Mouse (Mus musculus) lung, embryonic 14.5 days (tissue): ENCODE results near the gene Fgfr4. TPM values are rescaled to one million over a fixed set of nuclear protein-coding genes. Genes with fewer than 3 reads are reported as not detected.

Source experiments
- ATAC-seq: fragments of 200-750 bp; cut with Nextera tagmentation; 2 replicates; pipeline ENCODE4 v1.8.0; 2017; ENCODE audit warnings: mild to moderate bottlenecking, moderate TSS enrichment, moderate library complexity; ENCODE audit not compliant: insufficient read depth
- DNase-seq: peaks from one replicate; pipeline ENCODE4 v3.0.0-alpha.2; 2015
- H3K27ac ChIP-seq: fragments of 300-500 bp; sonication (generic); 2 replicates; pipeline ENCODE4 v1.5.1; 2014; ENCODE audit warnings: low read depth, mild to moderate bottlenecking, moderate library complexity
- H3K27me3 ChIP-seq: fragments of 300-500 bp; sonication (generic); 2 replicates; pipeline ENCODE4 v1.6.1; 2014; ENCODE audit warnings: low read length, control low read depth; ENCODE audit not compliant: insufficient read depth
- H3K36me3 ChIP-seq: fragments of 300-500 bp; sonication (generic); 2 replicates; pipeline ENCODE4 v1.6.1; 2014; ENCODE audit warnings: control low read depth; ENCODE audit not compliant: insufficient read depth
- H3K4me1 ChIP-seq: fragments of 300-500 bp; sonication (generic); 2 replicates; pipeline ENCODE4 v1.6.1; 2014; ENCODE audit warnings: antibody characterized with exemption, control low read depth; ENCODE audit not compliant: insufficient read depth
- H3K4me2 ChIP-seq: fragments of 300-500 bp; sonication (generic); 2 replicates; pipeline ENCODE4 v1.6.1; 2014; ENCODE audit warnings: mild to moderate bottlenecking
- H3K4me3 ChIP-seq: fragments of 300-500 bp; sonication (generic); 2 replicates; pipeline ENCODE4 v1.5.1; 2014; ENCODE audit warnings: low read depth, low read length
- H3K9ac ChIP-seq: fragments of 300-500 bp; sonication (generic); 2 replicates; pipeline ENCODE4 v1.6.1; 2014
- H3K9me3 ChIP-seq: fragments of 300-500 bp; sonication (generic); 2 replicates; pipeline ENCODE4 v1.6.1; 2016; ENCODE audit warnings: low read depth, low read length, control low read depth
- CTCF ChIP-seq: IDR thresholded peaks from 2 replicates; pipeline ENCODE4 v1.5.1; 2016; ENCODE audit warnings: antibody characterized with exemption, low read depth
- WGBS: fragments of 180-500 bp; shearing (Covaris S2); extraction: QIAGEN DNeasy Blood & Tissue Kit; methylation state at CpG from one replicate; pipeline ENCODE4 v1.1.7; 2014; 5-methylcytosine and 5-hydroxymethylcytosine counted together
- polyA plus RNA-seq: library from polyadenylated mRNA; unstranded; fragments of >200 nt; fragmentation: Nextera tagmentation; extraction: Ambion mirVana; gene quantifications from 2 replicates; pipeline ENCODE4 v1.2.1, GENCODE M21; 2014

The Fgfr4 gene
- polyA plus RNA-seq, 1 experiment from 2014 or later = 17.3 TPM

DNA sequence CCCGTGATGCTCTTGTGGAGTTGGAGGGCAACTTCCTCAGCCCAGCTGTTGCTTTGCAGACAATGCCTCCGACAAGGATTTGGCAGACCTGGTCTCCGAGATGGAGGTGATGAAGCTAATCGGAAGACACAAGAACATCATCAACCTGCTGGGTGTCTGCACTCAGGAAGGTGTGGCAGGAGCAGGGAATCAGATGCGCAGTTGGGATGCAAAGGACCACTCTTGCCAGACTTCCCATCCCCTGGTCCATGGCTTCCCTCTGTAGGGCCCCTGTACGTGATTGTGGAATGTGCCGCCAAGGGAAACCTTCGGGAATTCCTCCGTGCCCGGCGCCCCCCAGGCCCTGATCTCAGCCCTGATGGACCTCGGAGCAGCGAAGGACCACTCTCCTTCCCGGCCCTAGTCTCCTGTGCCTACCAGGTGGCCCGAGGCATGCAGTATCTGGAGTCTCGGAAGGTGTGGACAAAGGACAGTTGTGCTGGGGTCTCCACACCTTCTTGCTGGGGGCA, 13.4 kb downstream of the Fgfr4 start:
- no peak overlapping the region for H3K9ac ChIP-seq
- no peaks in the 10 kb centered on the region for H3K27me3 ChIP-seq
- no peaks in the 10 kb centered on the region for H3K4me1 ChIP-seq
- H3K27ac ChIP-seq = no peak overlapping the region
- H3K36me3 ChIP-seq = peaks cover 12% of the 10 kb centered on the region; the same call in 1 of the 2 replicates
- TF ChIP-seq CTCF = no peak
- no peak overlapping the region for H3K4me3 ChIP-seq
- DNase-seq (no peak), ATAC-seq (no peak)
- H3K9me3 ChIP-seq = no peaks in the 10 kb centered on the region
- WGBS = 89% methylated on average over 16 of the region's 16 CpGs
- H3K4me2 ChIP-seq = no peak overlapping the region

DNA sequence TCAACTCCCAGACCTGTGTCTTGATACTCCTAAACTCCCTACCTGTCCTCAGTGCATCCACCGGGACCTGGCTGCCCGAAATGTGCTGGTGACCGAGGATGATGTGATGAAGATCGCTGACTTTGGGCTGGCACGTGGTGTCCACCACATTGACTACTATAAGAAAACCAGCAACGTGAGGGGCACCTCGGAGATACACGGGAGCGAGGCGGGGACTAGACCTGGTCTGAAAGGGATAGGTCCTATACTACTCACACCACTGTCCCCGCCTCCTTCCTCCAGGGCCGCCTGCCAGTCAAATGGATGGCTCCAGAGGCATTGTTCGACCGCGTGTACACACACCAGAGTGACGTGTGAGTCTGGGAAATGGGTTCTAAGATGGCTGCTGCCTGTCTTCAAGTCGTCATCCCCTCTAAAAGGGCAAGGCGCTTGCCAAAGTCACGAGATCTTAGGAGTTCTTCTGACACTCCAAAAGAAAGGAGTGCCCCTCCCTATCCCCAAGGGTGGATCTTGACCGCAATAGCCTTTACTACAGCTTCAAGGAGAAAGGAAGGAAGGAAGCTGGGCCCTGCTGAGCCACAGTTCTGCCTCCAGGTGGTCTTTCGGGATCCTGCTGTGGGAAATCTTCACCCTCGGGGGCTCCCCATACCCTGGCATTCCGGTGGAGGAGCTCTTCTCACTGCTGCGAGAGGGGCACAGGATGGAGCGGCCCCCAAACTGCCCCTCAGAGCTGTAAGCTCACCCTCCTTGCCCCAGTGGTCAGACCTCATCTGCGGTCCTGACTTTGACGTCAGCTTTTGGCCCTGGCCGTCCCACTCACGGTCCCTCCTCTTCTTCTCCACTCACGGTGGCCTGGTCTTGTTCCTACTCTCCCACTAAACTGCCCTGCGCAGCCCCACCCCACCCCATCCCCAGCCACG, 14.6 kb downstream of the Fgfr4 start:
- Histone ChIP-seq H3K36me3 (peaks cover 12% of the 10 kb centered on the region; the same call in 1 of the 2 replicates), H3K4me3 (no peak overlapping the region), H3K9ac (no peak overlapping the region), H3K4me1 (peaks cover 7% of the 10 kb centered on the region), H3K9me3 (no peaks in the 10 kb centered on the region), H3K27ac (no peak overlapping the region), H3K4me2 (no peak overlapping the region), H3K27me3 (no peaks in the 10 kb centered on the region)
- ATAC-seq (no peak), DNase-seq (no peak)
- TF ChIP-seq CTCF = no peak
- WGBS = 85% methylated on average over 32 of the region's 32 CpGs

DNA sequence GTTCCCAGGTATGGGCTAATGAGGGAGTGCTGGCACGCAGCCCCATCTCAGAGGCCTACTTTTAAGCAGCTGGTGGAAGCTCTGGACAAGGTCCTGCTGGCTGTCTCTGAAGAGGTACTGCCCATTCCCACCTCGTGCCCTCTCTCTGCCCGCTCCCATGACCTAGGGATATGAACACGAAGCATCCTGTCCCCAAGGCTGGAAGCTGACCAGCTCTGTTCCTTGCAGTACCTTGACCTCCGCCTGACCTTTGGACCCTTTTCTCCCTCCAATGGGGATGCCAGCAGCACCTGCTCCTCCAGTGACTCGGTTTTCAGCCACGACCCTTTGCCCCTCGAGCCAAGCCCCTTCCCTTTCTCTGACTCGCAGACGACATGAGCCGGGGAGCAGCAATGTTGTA, 15.4 kb downstream of the Fgfr4 start:
- H3K27ac ChIP-seq = no peak overlapping the region
- no peaks in the 10 kb centered on the region for H3K27me3 ChIP-seq
- H3K9me3 ChIP-seq = no peaks in the 10 kb centered on the region
- no peak for TF ChIP-seq CTCF
- 81% methylated on average over 11 of the region's 11 CpGs for WGBS
- H3K36me3 ChIP-seq = peaks cover 12% of the 10 kb centered on the region; the same call in 1 of the 2 replicates
- no peak for ATAC-seq
- H3K9ac ChIP-seq = no peak overlapping the region
- peaks cover 7% of the 10 kb centered on the region for H3K4me1 ChIP-seq
- H3K4me3 ChIP-seq = no peak overlapping the region
- no peak for DNase-seq
- no peak overlapping the region for H3K4me2 ChIP-seq

DNA sequence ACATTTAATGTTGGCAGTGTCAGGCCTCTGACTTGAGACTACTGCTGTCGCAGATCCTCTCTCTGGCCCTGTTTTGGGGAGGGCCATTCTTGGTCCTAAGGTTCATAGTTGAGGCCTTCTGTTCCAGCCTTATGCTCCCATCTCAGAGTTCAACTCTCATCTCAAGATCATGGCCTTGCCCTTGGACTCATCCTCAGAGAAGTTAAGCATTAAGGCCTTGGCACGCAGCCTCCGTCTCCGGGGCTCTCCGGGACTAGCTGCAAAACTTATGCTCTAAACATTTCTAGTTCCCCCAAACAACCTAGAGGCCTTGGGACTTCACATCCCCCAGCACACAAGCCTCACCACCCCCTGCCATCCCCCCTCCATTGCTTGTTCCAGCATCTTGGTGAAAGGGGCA, 15.8 kb downstream of the Fgfr4 start:
- H3K9ac ChIP-seq = no peak overlapping the region
- no peaks in the 10 kb centered on the region for H3K9me3 ChIP-seq
- ATAC-seq = no peak
- TF ChIP-seq CTCF = no peak
- H3K27me3 ChIP-seq = no peaks in the 10 kb centered on the region
- 82% methylated on average over 5 of the region's 5 CpGs for WGBS
- H3K4me3 ChIP-seq = no peak overlapping the region
- peaks cover 12% of the 10 kb centered on the region; the same call in 1 of the 2 replicates for H3K36me3 ChIP-seq
- H3K4me1 ChIP-seq = peaks cover 7% of the 10 kb centered on the region
- no peak for DNase-seq
- peak overlapping the region; percentile 63; the same call in 1 of the 2 replicates for H3K27ac ChIP-seq
- no peak overlapping the region for H3K4me2 ChIP-seq

DNA sequence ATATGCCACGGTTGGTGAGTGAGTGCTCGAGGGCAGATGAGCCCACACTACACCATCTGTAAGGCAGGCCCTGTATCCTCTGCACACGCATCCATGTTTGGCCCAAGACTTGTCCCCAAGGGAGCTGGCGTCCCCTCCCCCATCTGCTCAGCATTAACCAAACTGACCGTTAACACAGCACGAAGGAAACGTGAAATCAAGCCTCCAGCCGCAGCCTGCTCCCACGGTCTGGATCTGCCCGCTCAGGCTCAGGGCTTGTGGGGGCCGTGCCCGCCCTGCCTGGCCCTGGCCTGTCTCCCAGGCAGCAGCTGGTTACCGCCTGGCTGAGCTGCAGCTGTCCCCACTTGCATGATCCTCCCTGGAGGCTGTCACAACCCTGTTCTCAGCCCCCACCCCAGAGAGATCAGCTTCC, 16.5 kb downstream of the Fgfr4 start:
- Histone ChIP-seq H3K27ac (peak overlapping the region; percentile 63), H3K9ac (no peak overlapping the region)

DNA sequence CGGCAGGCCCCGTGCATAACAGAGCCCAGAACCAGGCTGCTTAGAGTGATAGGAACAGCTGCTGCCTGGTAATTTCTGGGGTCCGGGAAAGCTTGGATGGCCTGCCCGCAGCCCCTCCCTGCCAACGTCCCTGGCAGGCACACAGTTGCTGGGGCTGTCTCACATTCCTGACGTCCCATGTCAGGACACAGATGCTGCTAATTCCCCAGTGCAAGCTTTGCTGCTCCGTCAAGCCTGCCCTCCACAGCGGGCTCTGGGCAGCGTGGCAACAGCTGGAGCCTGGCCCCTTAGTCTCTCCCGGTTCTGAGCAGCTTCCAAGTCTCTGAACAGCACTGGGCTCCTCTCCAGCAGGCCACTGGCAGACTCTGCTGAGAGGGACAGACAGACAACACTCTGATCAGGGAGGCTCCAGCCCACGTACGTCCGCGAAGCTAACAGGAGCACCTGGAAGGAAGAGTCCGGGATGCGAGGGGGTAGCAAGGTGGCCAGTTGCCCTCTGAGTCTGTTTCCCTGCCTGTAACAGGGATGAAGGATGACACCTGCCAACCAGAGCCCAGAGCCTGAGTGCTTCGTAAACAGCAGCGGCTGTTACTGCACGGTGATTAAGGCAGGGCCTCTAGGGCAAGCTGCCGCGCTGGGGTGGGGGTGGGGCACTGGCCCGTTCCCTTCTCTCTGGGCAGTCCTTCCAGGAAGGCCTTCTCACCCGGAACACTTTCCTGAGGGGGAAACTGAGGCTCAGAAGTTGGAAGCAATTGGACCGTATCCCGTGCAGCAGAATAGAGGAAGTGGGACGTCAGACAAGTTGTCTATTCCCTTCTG, 19.3 kb downstream of the Fgfr4 start:
- TF ChIP-seq CTCF = no peak
- WGBS = 9% methylated on average over 26 of the region's 26 CpGs
- H3K9ac ChIP-seq = peak overlapping the region; percentile 34
- ATAC-seq (peak; percentile 80), DNase-seq (peak; percentile 80)
- H3K9me3 ChIP-seq = no peaks in the 10 kb centered on the region
- H3K27me3 ChIP-seq = no peaks in the 10 kb centered on the region
- peak overlapping the region; percentile 83 for H3K27ac ChIP-seq
- H3K36me3 ChIP-seq = 0 out of 2 replicates have a peak, but pooled peaks cover 5% of the 10 kb centered on the region
- H3K4me3 ChIP-seq = peak overlapping the region; percentile 14
- peaks cover 7% of the 10 kb centered on the region for H3K4me1 ChIP-seq
- peak overlapping the region; percentile 58 for H3K4me2 ChIP-seq

More for the DNA sequence above, 16.5 kb downstream of the Fgfr4 start:
- TF ChIP-seq CTCF = no peak
- peak; percentile 75 for DNase-seq
- Histone ChIP-seq H3K4me3 (no peak overlapping the region), H3K27me3 (no peaks in the 10 kb centered on the region), H3K4me2 (no peak overlapping the region), H3K9me3 (no peaks in the 10 kb centered on the region), H3K36me3 (peaks cover 12% of the 10 kb centered on the region; the same call in 1 of the 2 replicates), H3K4me1 (peaks cover 7% of the 10 kb centered on the region)
- WGBS = 66% methylated on average over 13 of the region's 13 CpGs
- peak; percentile 81 for ATAC-seq
